Mouse (Mus musculus): ENCODE results near the gene Tead1. TPM values are rescaled to one million over a fixed set of nuclear protein-coding genes. Genes with fewer than 3 reads are reported as not detected.

The Tead1 gene
- total RNA-seq, 1 experiment from 2014 or later: 55.9 TPM

- no peak for DNase-seq
These were observed 100.5 kb downstream of the Tead1 start for GRCm38 (mm10) chr7:112779636-112780035.

- DNase-seq: no peak
These were observed 101.8 kb downstream of the Tead1 start for GRCm38 (mm10) chr7:112780910-112781309.

GRCm38 (mm10) chr7:112781987-112782386 is 102.9 kb downstream of the Tead1 start:
- no peak for DNase-seq

- DNase-seq: no peak
These were observed 105.2 kb downstream of the Tead1 start for GRCm38 (mm10) chr7:112784278-112784677.

GRCm38 (mm10) chr7:112785271-112785670 is 106.2 kb downstream of the Tead1 start:
- DNase-seq: no peak

GRCm38 (mm10) chr7:112786556-112787225 is 107.6 kb downstream of the Tead1 start:
- peak; percentile 54 for DNase-seq

- DNase-seq: no peak
These were observed 108.2 kb downstream of the Tead1 start for GRCm38 (mm10) chr7:112787281-112787680.

- DNase-seq: no peak
These were observed 109.2 kb downstream of the Tead1 start for GRCm38 (mm10) chr7:112788321-112788751.

- DNase-seq: no peak
These were observed 110.6 kb downstream of the Tead1 start for GRCm38 (mm10) chr7:112789693-112790092.

- DNase-seq: no peak
These were observed 111.2 kb downstream of the Tead1 start for GRCm38 (mm10) chr7:112790334-112790733.

- no peak for DNase-seq
These were observed 113.6 kb downstream of the Tead1 start for GRCm38 (mm10) chr7:112792679-112793078.

- no peak for DNase-seq
These were observed 114.8 kb downstream of the Tead1 start for GRCm38 (mm10) chr7:112793903-112794302.

- no peak for DNase-seq
These were observed 115.4 kb downstream of the Tead1 start for GRCm38 (mm10) chr7:112794481-112794880.

GRCm38 (mm10) chr7:112797526-112798321 is 118.6 kb downstream of the Tead1 start:
- DNase-seq: no peak

GRCm38 (mm10) chr7:112801706-112802105 is 122.6 kb downstream of the Tead1 start:
- DNase-seq: no peak

- no peak for DNase-seq
These were observed 127.7 kb downstream of the Tead1 start for GRCm38 (mm10) chr7:112806718-112807400.

GRCm38 (mm10) chr7:112807401-112807751 is 128.3 kb downstream of the Tead1 start:
- DNase-seq: no peak

GRCm38 (mm10) chr7:112810752-112811151 is 131.6 kb downstream of the Tead1 start:
- no peak for DNase-seq

- DNase-seq: no peak
These were observed 133.1 kb downstream of the Tead1 start for GRCm38 (mm10) chr7:112812037-112812775.

- no peak for DNase-seq
These were observed 134.0 kb downstream of the Tead1 start for GRCm38 (mm10) chr7:112813163-112813562.

GRCm38 (mm10) chr7:112813731-112814306 is 134.7 kb downstream of the Tead1 start:
- peak; percentile 28 for DNase-seq

GRCm38 (mm10) chr7:112816016-112816415 is 136.9 kb downstream of the Tead1 start:
- DNase-seq: no peak
